Mouse (Mus musculus) lung, adult 2 months (tissue): ENCODE results near the gene Gm44596.

Experiments used
- CTCF ChIP-seq: fragments of 200-500 bp; IDR thresholded peaks from 2 replicates; pipeline ENCODE4 v1.5.1; 2011; ENCODE audit warnings: mild to moderate bottlenecking, low read length, control low read depth; ENCODE audit not compliant: insufficient read depth
- POLR2A ChIP-seq: fragments of 200-500 bp; IDR thresholded peaks from 2 replicates; pipeline ENCODE4 v1.6.1; 2011; ENCODE audit warnings: low read depth, mild to moderate bottlenecking, control low read depth, low read length, borderline replicate concordance; ENCODE audit errors: extremely low read depth

DNA sequence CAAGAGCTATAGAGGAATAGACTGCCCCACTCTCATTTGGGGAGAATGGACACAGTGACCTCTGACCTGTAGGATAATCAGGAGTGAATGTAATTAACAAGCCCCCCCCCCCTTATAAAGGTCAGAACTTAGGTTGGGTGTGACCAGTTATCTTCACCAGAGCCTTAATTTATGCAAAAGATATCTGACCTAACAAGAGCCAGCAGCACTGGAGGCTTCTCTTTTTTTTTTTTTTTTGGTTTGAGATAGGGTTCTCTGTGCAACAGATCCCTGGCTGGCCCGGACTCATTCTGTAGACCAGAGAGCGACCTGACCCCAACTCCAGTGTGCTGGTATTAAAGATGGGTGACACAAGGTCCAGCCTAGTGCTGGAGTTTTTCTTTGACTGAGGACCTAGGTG, 54.0 kb downstream of the Gm44596 start:
- TF ChIP-seq POLR2A (no peak), CTCF (no peak)
